Mouse (Mus musculus): ENCODE measurements around the gene Minos1.

GRCm38 (mm10) chr4:139074060-139074459 is 56.9 kb downstream of the Minos1 start:
- TF ChIP-seq CTCF (IDR thresholded peaks at IDR 0.05; ENCODE audit: extremely low read depth, insufficient read depth, insufficient read length, insufficient replicate concordance) = no peak
- no peak for TF ChIP-seq POLR2A (IDR thresholded peaks at IDR 0.05; ENCODE audit: low read depth, low read length)

Data from spleen, adult 2 months (tissue).